Mouse (Mus musculus) kidney, embryonic 15.5 days (tissue): Measurements from ENCODE around the gene Bpi. TPM values are rescaled to one million over a fixed set of nuclear protein-coding genes. Genes with fewer than 3 reads are reported as not detected.

Experiments
- ATAC-seq: fragments of 200-750 bp; cut with Nextera tagmentation; replicated peaks from 2 replicates; pipeline ENCODE4 v1.8.0; 2017; ENCODE audit warnings: moderate TSS enrichment; ENCODE audit not compliant: low FRiP score
- H3K27ac ChIP-seq: fragments of 300-500 bp; sonication (generic); 2 replicates; pipeline ENCODE4 v1.5.1; 2015; ENCODE audit warnings: mild to moderate bottlenecking, inconsistent platforms
- H3K27me3 ChIP-seq: fragments of 300-500 bp; sonication (generic); 2 replicates; pipeline ENCODE4 v1.6.1; 2015; ENCODE audit warnings: inconsistent platforms
- H3K36me3 ChIP-seq: fragments of 300-500 bp; sonication (generic); 2 replicates; pipeline ENCODE4 v1.6.1; 2015; ENCODE audit warnings: inconsistent platforms
- H3K4me1 ChIP-seq: fragments of 300-500 bp; sonication (generic); 2 replicates; pipeline ENCODE4 v1.6.1; 2015; ENCODE audit warnings: inconsistent platforms
- H3K4me2 ChIP-seq: fragments of 300-500 bp; sonication (generic); 2 replicates; pipeline ENCODE4 v1.6.1; 2015; ENCODE audit warnings: moderate library complexity, mild to moderate bottlenecking, inconsistent platforms
- H3K4me3 ChIP-seq: fragments of 300-500 bp; sonication (generic); replicated peaks from 2 replicates; pipeline ENCODE4 v1.5.1; 2015; ENCODE audit warnings: mild to moderate bottlenecking, inconsistent platforms
- H3K9ac ChIP-seq: fragments of 300-500 bp; sonication (generic); 2 replicates; pipeline ENCODE4 v1.6.1; 2015; ENCODE audit warnings: mild to moderate bottlenecking, inconsistent platforms
- H3K9me3 ChIP-seq: fragments of 300-500 bp; sonication (generic); replicated peaks from 2 replicates; pipeline ENCODE4 v1.6.1; 2016; ENCODE audit warnings: inconsistent platforms
- WGBS: fragments of 180-500 bp; shearing (Covaris S2); methylation state at CpG from one replicate; pipeline ENCODE4 v1.1.7; 2015; ENCODE audit warnings: mixed read lengths; 5-methylcytosine and 5-hydroxymethylcytosine counted together
- polyA plus RNA-seq: library from polyadenylated mRNA; unstranded; fragments of >200 nt; fragmentation: Nextera tagmentation; extraction: Ambion mirVana; gene quantifications from 2 replicates; pipeline ENCODE4 v1.2.1, GENCODE M21; 2015

Gene Bpi
- polyA plus RNA-seq, 1 experiment from 2014 or later: 0.17 TPM

DNA sequence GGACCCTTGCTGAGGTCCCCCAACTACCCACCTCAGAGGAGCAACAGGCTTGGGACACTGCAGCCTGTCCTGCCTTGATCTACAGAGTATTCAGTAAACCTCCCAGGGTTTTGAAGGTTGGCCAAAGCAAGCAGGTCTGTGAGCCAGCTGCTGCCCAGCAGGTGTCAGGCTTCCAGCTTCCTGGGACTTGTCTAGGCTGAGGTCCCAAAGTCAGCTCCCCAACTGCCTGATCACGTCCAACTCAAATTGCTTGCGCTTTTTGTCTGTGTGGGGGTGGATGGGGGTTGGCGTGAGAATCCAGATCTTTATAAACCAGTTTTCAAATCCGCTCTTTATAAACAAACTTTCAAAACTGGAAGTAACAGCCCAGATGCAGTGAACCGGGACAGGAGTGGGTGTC is 32.6 kb upstream of the Bpi start:
- ATAC-seq: no peak
- Histone ChIP-seq H3K4me2 (no peak overlapping the region), H3K9ac (no peak overlapping the region), H3K4me3 (no peak overlapping the region), H3K27me3 (peaks cover 6% of the 10 kb centered on the region; the same call in 1 of the 2 replicates), H3K27ac (no peak overlapping the region), H3K9me3 (no peaks in the 10 kb centered on the region), H3K4me1 (peaks cover 36% of the 10 kb centered on the region), H3K36me3 (no peaks in the 10 kb centered on the region)
- WGBS: 63% methylated on average over 5 of the region's 5 CpGs

DNA sequence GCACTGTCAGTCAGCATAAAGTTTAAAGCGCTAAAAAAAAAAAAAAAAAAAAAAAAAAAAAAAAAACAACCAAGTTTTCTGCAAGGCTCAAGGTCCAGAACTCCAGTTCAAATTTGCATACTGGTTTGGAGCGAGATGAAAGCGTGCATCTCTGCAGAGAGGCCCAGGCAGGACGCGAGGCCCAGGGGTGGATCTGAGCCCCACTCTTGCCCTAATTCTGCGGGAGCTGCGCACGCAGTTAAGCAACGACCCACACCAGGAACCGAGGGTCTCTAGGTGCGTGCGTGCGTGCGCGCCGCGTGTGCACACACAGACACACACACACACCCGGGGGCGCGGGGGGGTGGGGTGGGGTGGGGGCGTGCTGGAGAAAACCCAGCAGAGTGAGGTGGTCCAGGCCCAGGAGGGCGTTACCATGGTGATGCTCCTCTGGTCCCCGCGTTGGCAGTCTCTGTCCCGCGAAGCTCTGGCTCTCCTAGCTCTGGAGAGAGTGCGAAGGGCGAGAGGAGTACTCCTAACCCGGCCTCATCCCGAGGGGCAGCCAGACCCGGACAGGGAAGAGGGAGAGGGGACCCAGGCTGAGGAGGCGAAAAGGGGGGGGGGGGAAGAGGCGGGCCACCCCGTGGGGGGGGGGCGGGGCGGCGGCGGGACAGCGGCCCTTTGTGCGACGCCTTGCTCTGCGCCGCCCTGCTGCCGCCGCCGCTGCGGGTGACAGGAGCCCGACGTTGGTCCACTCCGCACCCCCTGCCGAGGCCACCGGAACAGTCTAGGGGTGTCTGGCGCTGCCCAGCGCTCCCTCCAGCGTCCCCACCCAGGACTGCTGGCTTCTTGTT is 29.0 kb upstream of the Bpi start, which contains the start of gene D630003M21Rik:
D630003M21Rik (minus strand) TSS at position 553 of the 833 bp plus-strand sequence.
- no peaks in the 10 kb centered on the region for H3K9me3 ChIP-seq
- peak within 1 kb of the TSS; percentile 88 for H3K4me2 ChIP-seq
- H3K4me1 ChIP-seq: peaks cover 42% of the 10 kb centered on the region
- H3K27me3 ChIP-seq: peaks cover 6% of the 10 kb centered on the region; the same call in 1 of the 2 replicates
- ATAC-seq: peak; percentile 77
- peak within 1 kb of the TSS; percentile 21 for H3K9ac ChIP-seq
- peak within 1 kb of the TSS; percentile 72 for H3K27ac ChIP-seq
- no peaks in the 10 kb centered on the region for H3K36me3 ChIP-seq
- under 1% methylated on average over 40 of the region's 55 CpGs for WGBS
- peak within 1 kb of the TSS; percentile 47 for H3K4me3 ChIP-seq

GRCm38 (mm10) chr2:158229503-158229892 is 28.4 kb upstream of the Bpi start:
- peak overlapping the region; percentile 72 for H3K27ac ChIP-seq
- 28% methylated on average over 7 of the region's 7 CpGs for WGBS
- peaks cover 42% of the 10 kb centered on the region for H3K4me1 ChIP-seq
- H3K4me2 ChIP-seq: peak overlapping the region; percentile 88
- H3K9me3 ChIP-seq: no peaks in the 10 kb centered on the region
- H3K36me3 ChIP-seq: no peaks in the 10 kb centered on the region
- H3K27me3 ChIP-seq: peaks cover 6% of the 10 kb centered on the region; the same call in 1 of the 2 replicates
- peak overlapping the region; percentile 21 for H3K9ac ChIP-seq
- no peak for ATAC-seq
- peak overlapping the region; percentile 47 for H3K4me3 ChIP-seq

DNA sequence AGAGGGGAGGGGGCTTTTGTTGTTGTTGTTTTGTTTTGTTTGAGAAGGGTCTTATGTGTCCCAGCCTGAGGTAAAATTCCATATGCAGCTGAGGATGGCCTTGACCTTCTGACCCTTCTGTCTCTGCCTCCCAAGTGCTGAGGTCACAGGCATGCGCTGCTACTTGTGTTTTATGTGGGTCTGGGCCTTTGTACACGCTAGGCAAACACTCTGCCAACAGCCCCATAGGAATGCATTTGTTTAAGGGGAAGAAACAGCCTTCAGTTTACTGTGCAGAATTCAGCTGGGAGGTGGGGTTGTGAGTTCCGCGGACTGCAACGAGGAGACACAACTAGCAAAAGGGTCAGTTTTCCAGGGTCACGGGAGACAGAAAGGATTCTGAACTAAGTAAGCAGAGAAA is 27.3 kb upstream of the Bpi start:
- H3K9me3 ChIP-seq: no peaks in the 10 kb centered on the region
- no peaks in the 10 kb centered on the region for H3K36me3 ChIP-seq
- ATAC-seq: no peak
- H3K4me3 ChIP-seq: no peak overlapping the region
- peak overlapping the region; percentile 42; the same call in 1 of the 2 replicates for H3K27ac ChIP-seq
- H3K27me3 ChIP-seq: peaks cover 6% of the 10 kb centered on the region; the same call in 1 of the 2 replicates
- no peak overlapping the region for H3K4me2 ChIP-seq
- no peak overlapping the region for H3K9ac ChIP-seq
- H3K4me1 ChIP-seq: peaks cover 38% of the 10 kb centered on the region
- WGBS: 43% methylated on average over 6 of the region's 6 CpGs

DNA sequence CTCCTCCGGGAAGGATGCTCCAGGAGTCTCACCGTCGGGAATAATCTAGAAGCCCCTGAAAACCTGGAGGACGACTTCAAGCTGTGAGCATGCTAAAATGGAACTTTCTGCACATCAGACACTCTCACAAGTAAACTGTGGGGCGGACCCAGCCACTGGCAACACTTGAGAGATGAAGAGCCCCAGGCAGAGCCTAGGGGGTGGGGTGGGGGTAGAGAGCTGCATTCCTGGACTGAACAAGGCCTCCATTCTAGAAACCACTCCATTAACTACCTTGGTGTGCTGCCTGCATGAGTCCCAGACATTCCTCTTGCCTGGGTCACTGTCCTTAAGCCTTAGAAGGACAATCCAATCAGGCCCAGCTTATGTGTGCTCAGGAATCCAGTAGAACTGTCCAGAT is 26.8 kb upstream of the Bpi start:
- Histone ChIP-seq H3K4me1 (peaks cover 38% of the 10 kb centered on the region), H3K36me3 (no peaks in the 10 kb centered on the region), H3K9me3 (no peaks in the 10 kb centered on the region), H3K4me2 (no peak overlapping the region), H3K27ac (peak overlapping the region; percentile 42; the same call in 1 of the 2 replicates), H3K9ac (no peak overlapping the region), H3K4me3 (no peak overlapping the region), H3K27me3 (peaks cover 6% of the 10 kb centered on the region; the same call in 1 of the 2 replicates)
- ATAC-seq: no peak
- WGBS: 60% methylated on average over 5 of the region's 5 CpGs

- no peak overlapping the region for H3K4me3 ChIP-seq
- peak overlapping the region; percentile 55; the same call in 1 of the 2 replicates for H3K27ac ChIP-seq
- H3K4me2 ChIP-seq: no peak overlapping the region
- peak; percentile 54; the same call in 1 of the 2 replicates for ATAC-seq
- no peaks in the 10 kb centered on the region for H3K36me3 ChIP-seq
- no peak overlapping the region for H3K9ac ChIP-seq
- H3K4me1 ChIP-seq: peaks cover 38% of the 10 kb centered on the region
- H3K27me3 ChIP-seq: peaks cover 6% of the 10 kb centered on the region; the same call in 1 of the 2 replicates
- 45% methylated on average over 3 of the region's 3 CpGs for WGBS
- no peaks in the 10 kb centered on the region for H3K9me3 ChIP-seq
Observed at GRCm38 (mm10) chr2:158232414-158232813, 25.5 kb upstream of the Bpi start.

DNA sequence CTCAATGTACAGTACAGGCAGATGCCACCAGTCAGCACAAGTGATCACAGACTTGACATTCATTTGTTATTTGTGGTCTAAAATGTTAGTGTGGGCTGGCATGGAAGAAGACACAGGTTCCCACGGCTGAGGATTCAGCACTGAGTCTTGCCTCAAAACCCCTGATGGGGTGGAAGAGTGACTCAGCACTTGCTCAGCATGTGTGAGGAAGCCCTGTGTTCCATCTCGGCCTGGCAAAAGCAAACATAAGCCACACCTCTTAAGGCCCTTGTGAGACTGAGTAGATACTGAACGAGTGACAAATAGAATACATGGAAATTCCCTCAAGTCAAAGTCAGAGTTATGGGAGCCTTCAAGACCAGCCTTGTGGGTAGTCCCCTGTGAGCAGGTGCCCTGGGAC is 24.8 kb upstream of the Bpi start:
- 78% methylated on average over 3 of the region's 3 CpGs for WGBS
- H3K27ac ChIP-seq: no peak overlapping the region
- peaks cover 6% of the 10 kb centered on the region; the same call in 1 of the 2 replicates for H3K27me3 ChIP-seq
- no peak for ATAC-seq
- no peak overlapping the region for H3K9ac ChIP-seq
- H3K4me2 ChIP-seq: no peak overlapping the region
- H3K4me3 ChIP-seq: no peak overlapping the region
- H3K9me3 ChIP-seq: no peaks in the 10 kb centered on the region
- H3K36me3 ChIP-seq: no peaks in the 10 kb centered on the region
- peaks cover 35% of the 10 kb centered on the region for H3K4me1 ChIP-seq

GRCm38 (mm10) chr2:158236698-158237097 is 21.2 kb upstream of the Bpi start:
- Histone ChIP-seq H3K4me2 (no peak overlapping the region), H3K36me3 (no peaks in the 10 kb centered on the region), H3K27ac (no peak overlapping the region), H3K4me3 (no peak overlapping the region), H3K27me3 (no peaks in the 10 kb centered on the region), H3K9me3 (no peaks in the 10 kb centered on the region), H3K4me1 (peaks cover 6% of the 10 kb centered on the region), H3K9ac (no peak overlapping the region)
- ATAC-seq: no peak

DNA sequence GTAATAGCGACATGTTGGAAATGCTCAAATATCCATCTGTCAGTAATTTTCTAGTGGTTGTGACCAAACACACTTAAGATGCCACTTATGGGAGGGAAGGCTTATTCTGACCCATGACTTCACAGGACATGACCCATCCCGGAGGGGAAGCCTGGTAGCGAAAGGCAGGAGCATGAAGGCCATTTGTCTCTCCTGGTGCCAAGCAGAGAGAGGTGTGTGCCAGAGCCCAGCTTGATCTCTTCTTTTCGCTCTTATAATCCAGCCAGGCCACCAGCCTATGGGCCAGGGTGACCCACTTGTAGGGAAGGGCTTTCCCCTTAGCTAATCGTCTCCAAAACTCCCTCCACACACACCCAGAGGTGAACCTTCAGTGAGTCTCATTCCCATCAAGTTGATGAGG is 19.8 kb upstream of the Bpi start:
- H3K4me1 ChIP-seq: peaks cover 2% of the 10 kb centered on the region
- 86% methylated on average over 5 of the region's 5 CpGs for WGBS
- H3K4me3 ChIP-seq: no peak overlapping the region
- H3K36me3 ChIP-seq: no peaks in the 10 kb centered on the region
- no peak for ATAC-seq
- no peaks in the 10 kb centered on the region for H3K27me3 ChIP-seq
- no peak overlapping the region for H3K27ac ChIP-seq
- H3K9me3 ChIP-seq: no peaks in the 10 kb centered on the region
- no peak overlapping the region for H3K9ac ChIP-seq
- H3K4me2 ChIP-seq: no peak overlapping the region

- H3K36me3 ChIP-seq: no peaks in the 10 kb centered on the region
- peak; percentile 66; the same call in 1 of the 2 replicates for ATAC-seq
- H3K27me3 ChIP-seq: no peaks in the 10 kb centered on the region
- H3K4me2 ChIP-seq: no peak overlapping the region
- no peak overlapping the region for H3K4me3 ChIP-seq
- peaks cover 11% of the 10 kb centered on the region for H3K4me1 ChIP-seq
- H3K27ac ChIP-seq: no peak overlapping the region
- no peaks in the 10 kb centered on the region for H3K9me3 ChIP-seq
- H3K9ac ChIP-seq: no peak overlapping the region
- 65% methylated on average over 5 of the region's 5 CpGs for WGBS
Observed at GRCm38 (mm10) chr2:158241126-158241738, 16.7 kb upstream of the Bpi start.

DNA sequence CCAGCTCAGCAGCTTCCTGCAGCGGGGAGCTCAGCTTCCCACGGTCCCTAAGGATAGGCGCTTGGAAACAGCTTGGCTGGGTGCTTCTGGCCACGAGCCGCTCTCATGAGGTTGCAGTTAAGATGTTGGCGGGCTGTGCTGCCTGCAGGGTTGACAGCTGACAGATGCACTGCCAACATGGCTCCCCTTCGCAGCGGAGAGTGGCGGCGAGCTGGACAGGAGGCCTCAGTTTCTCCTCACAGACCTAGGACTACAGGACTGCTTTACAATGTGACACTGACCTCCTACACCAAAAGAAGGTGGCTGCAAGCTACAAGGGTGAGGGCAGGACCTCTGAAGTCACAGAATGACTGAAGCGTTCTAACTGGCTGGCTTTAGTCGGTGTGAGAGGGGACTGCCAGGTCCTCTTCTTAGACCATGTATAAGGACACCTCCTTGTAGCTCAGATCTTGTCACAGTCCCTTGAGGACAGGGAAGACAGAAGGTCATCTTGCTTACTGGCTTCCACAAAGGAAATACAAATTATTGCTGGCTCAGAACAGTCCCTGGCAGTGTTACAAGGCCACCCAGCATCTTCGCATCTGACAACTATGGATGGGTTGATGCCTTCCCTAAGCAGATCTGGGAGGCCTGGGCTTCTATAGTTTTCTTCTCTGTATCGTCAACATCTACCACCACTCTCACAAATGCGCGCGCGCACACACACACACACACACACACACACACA is 15.6 kb upstream of the Bpi start:
- Histone ChIP-seq H3K27me3 (no peaks in the 10 kb centered on the region), H3K4me2 (no peak overlapping the region), H3K9ac (no peak overlapping the region), H3K4me3 (no peak overlapping the region), H3K9me3 (no peaks in the 10 kb centered on the region), H3K36me3 (no peaks in the 10 kb centered on the region), H3K4me1 (peaks cover 11% of the 10 kb centered on the region), H3K27ac (no peak overlapping the region)
- WGBS: 86% methylated on average over 18 of the region's 18 CpGs
- ATAC-seq: no peak
